Mouse (Mus musculus): ENCODE measurements around the gene Gphb5.

GRCm38 (mm10) chr12:75425882-75426281 lies 9.3 kb upstream of the Gphb5 start:
- TF ChIP-seq CTCF (IDR thresholded peaks at IDR 0.05; ENCODE audit: extremely low read depth, insufficient read depth, insufficient read length, insufficient replicate concordance) (no peak), POLR2A (IDR thresholded peaks at IDR 0.05; ENCODE audit: low read depth, low read length) (no peak)
